Mouse (Mus musculus) stomach, postnatal 0 days (tissue): ENCODE measurements around the gene Cd151.

Source experiments
- CTCF ChIP-seq: IDR thresholded peaks from 2 replicates; pipeline ENCODE4 v1.5.1; 2016; ENCODE audit warnings: antibody characterized with exemption, low read depth, mild to moderate bottlenecking, moderate library complexity
- EP300 ChIP-seq: optimal IDR thresholded peaks from 2 replicates; pipeline ENCODE3; 2016; ENCODE audit warnings: antibody characterized with exemption

DNA sequence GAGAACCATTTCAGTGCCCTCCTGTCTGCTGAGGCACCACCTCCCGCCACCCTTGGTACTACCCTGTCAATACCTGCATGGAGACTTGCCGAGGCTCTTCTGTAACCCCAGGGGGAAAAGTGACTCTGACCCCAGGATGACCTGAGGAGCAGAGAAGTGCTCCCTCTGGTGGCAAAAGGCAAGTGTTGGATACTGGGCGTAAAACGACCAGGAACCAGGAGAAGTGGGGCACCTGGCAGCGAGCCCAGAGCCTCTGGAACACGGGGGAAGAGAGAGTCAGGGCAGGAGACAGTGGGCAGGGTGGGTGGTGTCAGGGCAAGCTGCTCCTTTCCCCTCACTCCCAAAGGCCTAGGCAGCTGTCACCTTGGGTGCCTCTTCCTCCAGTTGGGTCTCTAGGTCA lies 26.6 kb upstream of the Cd151 start:
- TF ChIP-seq CTCF (peak; percentile 87), EP300 (no peak)
